Mouse (Mus musculus) adrenal gland, postnatal 10 days (tissue): ENCODE measurements around the gene Fhl2. TPM values are rescaled to one million over a fixed set of nuclear protein-coding genes. Genes with fewer than 3 reads are reported as not detected.

Experiments used
- DNase-seq: peaks from one replicate; pipeline ENCODE4 v3.0.0; 2021; ENCODE audit warnings: mixed read lengths
- total RNA-seq, 2 experiments: library from RNA; stranded (reverse); gene quantifications; 2 replicates each; pipeline ENCODE4 v1.2.3; 2021

Fhl2 gene
- total RNA-seq, 2 experiments from 2014 or later = 16.3 to 20.8 TPM

DNA sequence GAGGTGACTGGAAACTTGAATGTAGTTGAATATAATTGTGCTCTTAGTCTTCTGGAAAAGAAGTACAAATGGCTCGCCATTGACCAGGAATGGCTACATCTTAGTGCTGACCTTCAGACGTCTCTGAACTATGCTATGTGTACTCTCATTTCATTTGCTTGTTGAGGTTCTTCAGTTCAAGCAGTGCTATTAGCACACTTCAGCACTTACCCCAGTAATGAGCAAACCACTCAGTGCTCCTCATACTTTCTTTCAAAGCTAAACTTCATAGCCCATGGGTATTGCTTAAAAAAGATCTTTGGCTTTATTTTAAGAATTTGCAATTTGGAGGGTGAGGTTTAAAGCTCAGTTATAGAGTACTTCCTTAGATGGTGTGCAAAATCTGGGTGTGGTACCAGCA, 88.1 kb downstream of the Fhl2 start:
- DNase-seq = no peak

GRCm38 (mm10) chr1:43098031-43098984, 98.5 kb downstream of the Fhl2 start, which contains the start of the genes Tgfbrap1 and AI597479:
TSS of gene Tgfbrap1 (minus strand) at chr1:43098637.
TSS of gene AI597479 (plus strand) at chr1:43098710.
- DNase-seq = peak; percentile 95

GRCm38 (mm10) chr1:43094206-43094605, 102.6 kb downstream of the Fhl2 start:
- no peak for DNase-seq

DNA sequence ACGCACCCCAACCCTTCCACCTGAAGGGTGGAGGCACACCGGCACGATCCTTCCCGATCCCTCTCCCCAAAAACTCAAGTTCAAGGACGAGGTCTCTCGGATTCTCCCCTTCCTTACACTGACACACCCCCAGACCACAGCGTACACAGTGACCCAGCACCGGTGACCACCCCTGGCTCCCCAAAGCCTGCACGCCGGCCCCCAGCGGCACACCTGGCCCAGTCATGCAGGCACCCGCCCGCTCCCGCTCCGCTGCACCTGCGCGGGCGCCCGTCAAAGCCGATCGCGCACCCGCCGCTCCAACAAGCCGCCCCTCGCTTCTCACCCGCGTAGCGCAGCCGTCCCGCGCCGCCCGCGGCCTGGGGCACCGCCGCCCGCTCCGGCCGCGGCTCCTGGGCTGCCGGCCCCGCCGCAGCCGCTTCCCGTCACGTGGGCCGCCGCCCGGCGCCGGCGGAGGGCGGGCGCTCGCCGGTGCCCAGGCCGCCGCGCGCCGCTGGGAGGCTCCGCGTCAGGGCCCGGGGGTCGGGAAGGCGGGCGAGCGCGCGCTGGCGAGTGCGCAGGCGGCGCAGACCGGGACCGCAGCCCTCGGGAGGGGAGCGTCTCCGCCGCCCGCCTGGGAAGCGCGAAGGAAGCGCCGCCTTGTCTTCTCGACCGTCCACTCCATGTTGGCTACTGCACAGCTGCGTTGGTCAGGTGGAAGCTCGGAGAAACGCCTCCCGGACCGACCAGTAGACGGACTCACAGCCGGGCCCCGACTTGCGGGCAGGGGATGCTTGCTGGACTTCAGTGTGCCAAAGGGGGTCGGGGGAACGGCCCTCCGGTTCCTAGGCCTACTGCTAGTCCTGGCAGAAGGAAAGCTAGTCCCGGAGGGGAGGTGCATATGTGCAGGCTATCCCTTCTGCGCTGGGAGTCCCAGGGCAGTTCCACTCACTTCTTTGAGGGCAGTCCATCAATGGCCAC, 104.4 kb downstream of the Fhl2 start:
- DNase-seq = peak; percentile 79

GRCm38 (mm10) chr1:43091306-43092055, 105.3 kb downstream of the Fhl2 start:
- DNase-seq = no peak

- DNase-seq = no peak
Measured at GRCm38 (mm10) chr1:43090418-43090817, 106.4 kb downstream of the Fhl2 start.

- no peak for DNase-seq
Measured at GRCm38 (mm10) chr1:43082946-43083345, 113.8 kb downstream of the Fhl2 start.

DNA sequence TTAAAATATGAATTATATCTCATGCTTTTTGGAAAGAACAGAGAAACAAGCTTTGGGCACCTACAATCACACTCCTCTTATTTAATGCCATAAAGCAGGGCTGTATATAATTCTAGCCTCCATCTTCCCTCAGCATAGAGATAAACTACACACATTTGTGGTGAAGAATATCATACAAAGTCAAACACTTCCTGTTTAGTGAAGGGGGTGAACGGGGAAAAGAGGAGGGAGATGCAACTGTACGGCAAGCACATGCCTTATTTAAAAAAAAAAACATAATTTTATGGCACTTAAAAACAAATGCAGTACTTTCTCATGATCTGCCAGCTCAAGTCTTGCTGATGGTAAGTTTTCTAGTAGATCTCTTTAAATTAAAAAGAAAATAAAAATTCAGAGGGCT, 118.7 kb downstream of the Fhl2 start:
- DNase-seq = no peak

DNA sequence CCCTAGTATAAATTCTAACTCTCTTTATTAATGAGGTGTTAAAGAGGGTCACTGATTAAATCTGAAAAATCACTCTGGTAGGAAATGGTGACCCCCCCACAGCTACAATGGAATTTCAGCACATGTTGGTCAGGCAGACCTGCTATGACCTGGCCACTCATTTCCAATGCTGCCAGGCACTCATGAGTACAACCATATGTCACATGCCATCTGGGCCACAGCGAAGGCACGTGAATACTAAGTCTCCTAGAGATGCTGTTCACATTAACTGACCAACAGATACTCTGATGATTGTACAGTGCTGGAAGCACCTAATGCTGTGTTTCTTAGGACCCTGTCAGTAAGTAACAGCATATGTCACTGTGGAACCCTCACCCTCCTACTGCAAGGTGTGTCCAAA, 122.0 kb downstream of the Fhl2 start:
- DNase-seq = no peak

Other genes starting within 250 kb of the Fhl2 start
- 1 to 10 TPM; 2.1 to 2.2 TPM for gene Gpr45, start 244.1 kb downstream of the Fhl2 start, total RNA-seq
- 10 to 100 TPM; 23.0 to 26.8 TPM for gene Tgfbrap1, start 98.3 kb downstream of the Fhl2 start, total RNA-seq
- 10 to 100 TPM; 13.2 to 16.4 TPM for gene AI597479, start 98.3 kb downstream of the Fhl2 start, total RNA-seq
- gene Nck2, start 247.6 kb upstream of the Fhl2 start, total RNA-seq = 10 to 100 TPM; 27.0 to 33.9 TPM